Mouse (Mus musculus) CH12.LX (cell line): Measurements from ENCODE around the gene Bdh2.

ENCODE experiments used
- CTCF ChIP-seq, 2 experiments: IDR thresholded peaks in 1 of 2; conservative IDR thresholded peaks in 1 of 2; 2 replicates each; pipeline ENCODE4 v1.5.1; 2011 to 2012; ENCODE audit warnings: low read depth in 2 of 2, low read length in 2 of 2, improper control_type of control experiment in 1 of 2, inconsistent platforms in 1 of 2, mild to moderate bottlenecking in 1 of 2, moderate library complexity in 1 of 2
- E2F4 ChIP-seq: IDR thresholded peaks from 2 replicates; pipeline ENCODE4 v1.6.1; 2011; ENCODE audit warnings: low read depth, low read length, improper control_type of control experiment; ENCODE audit not compliant: insufficient replicate concordance
- MAX ChIP-seq: IDR thresholded peaks from 2 replicates; pipeline ENCODE4 v1.6.1; 2011; ENCODE audit warnings: low read length, improper control_type of control experiment
- POLR2A ChIP-seq: IDR thresholded peaks from 2 replicates; pipeline ENCODE4 v1.6.1; 2011; ENCODE audit warnings: low read depth, mild to moderate bottlenecking, improper control_type of control experiment, low read length
- UBTF ChIP-seq: IDR thresholded peaks from 2 replicates; pipeline ENCODE4 v1.6.1; 2012; ENCODE audit warnings: low read depth, mild to moderate bottlenecking, inconsistent platforms, low read length, improper control_type of control experiment, moderate library complexity
- USF1 ChIP-seq: IDR thresholded peaks from 2 replicates; pipeline ENCODE4 v1.6.1; 2014; ENCODE audit warnings: low read depth, mild to moderate bottlenecking, inconsistent platforms, low read length, improper control_type of control experiment

DNA sequence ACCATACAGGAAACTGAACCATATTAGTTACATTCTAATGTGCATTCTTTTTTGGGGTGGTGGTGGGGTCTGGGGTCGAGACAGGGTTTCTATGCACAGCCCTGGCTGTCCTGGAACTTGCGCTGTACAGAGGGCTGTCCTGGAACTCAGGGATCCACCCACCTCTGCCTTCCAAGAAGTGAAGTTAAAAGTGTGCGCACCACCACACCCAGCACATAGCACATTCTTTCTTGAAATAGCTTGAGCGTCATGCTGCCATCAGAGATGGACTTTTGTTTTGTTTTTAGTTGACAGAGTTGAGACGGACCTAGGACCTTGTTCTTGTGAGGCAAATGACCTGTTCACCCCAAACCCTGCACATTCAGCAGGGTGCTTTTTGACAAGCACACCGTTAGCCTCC, 46.2 kb downstream of the Bdh2 start:
- TF ChIP-seq CTCF (conservative IDR thresholded peaks at IDR 0.05 in 1 of 2, IDR thresholded peaks at IDR 0.05 in 1 of 2; ENCODE audit: low read depth in 2 of 2, low read length in 2 of 2) (no peak), UBTF (no peak), USF1 (no peak), E2F4 (no peak), MAX (no peak), POLR2A (no peak)
